ENCODE assay signal across 16 mouse cellular contexts in genomic region chr4:133285950-133286349, GRCm38 (mm10). TPM values are rescaled to one million over a fixed set of nuclear protein-coding genes. Genes with fewer than 3 reads are reported as not detected.
DNase-seq lines count a peak whose midpoint lies in the region; ATAC-seq and TF ChIP-seq lines count a peak whose summit lies in the region.
"Had no signal": no experiment of that assay in that cellular context is flagged by ENCODE, and none has a peak within 500 bp of the region (broad histone marks: within the 10 kb centered on the region; RNA-seq: fewer than 3 reads in every experiment).

No protein-coding gene starts in this region.

- no peaks in the 10 kb centered on the region for H3K27me3 ChIP-seq in intestine, embryonic 15.5 days (replicated peaks)
- no peaks in the 10 kb centered on the region for H3K27me3 ChIP-seq in intestine, postnatal 0 days (replicated peaks; ENCODE audit: control insufficient read depth, insufficient read depth, low read length)
- no peaks in the 10 kb centered on the region for H3K27me3 ChIP-seq in liver, adult 2 months (ENCODE audit: control insufficient read depth, insufficient read depth, low read length)
- no peaks in the 10 kb centered on the region for H3K27me3 ChIP-seq in hindbrain, embryonic 13.5 days
- H3K27me3 ChIP-seq: hindbrain, embryonic 15.5 days; neural tube, embryonic 12.5 days had no signal

- peaks cover 8% of the 10 kb centered on the region; the same call in 1 of the 2 replicates for H3K4me1 ChIP-seq in intestine, embryonic 15.5 days (replicated peaks)
- H3K4me1 ChIP-seq in intestine, postnatal 0 days (replicated peaks; ENCODE audit: control insufficient read depth, insufficient read depth, low read length), result no peaks in the 10 kb centered on the region
- H3K4me1 ChIP-seq in liver, adult 2 months (ENCODE audit: control insufficient read depth, insufficient read depth, low read length), result peaks cover 5% of the 10 kb centered on the region; the same call in 1 of the 2 replicates
- H3K4me1 ChIP-seq in hindbrain, embryonic 13.5 days (replicated peaks), result peaks cover 18% of the 10 kb centered on the region

- 0 out of 2 replicates have a peak, but pooled peaks have one; percentile 43 for ATAC-seq in intestine, embryonic 15.5 days
- no peak for ATAC-seq in intestine, postnatal 0 days
- peak; percentile 82 for ATAC-seq in megakaryocyte-erythroid progenitor cell, adult 5-6 weeks (replicated peaks; ENCODE audit: low FRiP score, low TSS enrichment, poor library complexity, severe bottlenecking)
- ATAC-seq in hindbrain, embryonic 13.5 days (ENCODE audit: low FRiP score), result no peak

- no peak overlapping the region for H3K4me2 ChIP-seq in intestine, embryonic 15.5 days (replicated peaks)
- H3K4me2 ChIP-seq in intestine, postnatal 0 days (replicated peaks; ENCODE audit: low read depth), result no peak overlapping the region
- no peak overlapping the region for H3K4me2 ChIP-seq in hindbrain, embryonic 13.5 days
- H3K4me2 ChIP-seq: hindbrain, embryonic 15.5 days; neural tube, embryonic 12.5 days had no signal

- no peak for TF ChIP-seq CTCF in intestine, postnatal 0 days (IDR thresholded peaks at IDR 0.05; ENCODE audit: low read depth)
- no peak for TF ChIP-seq CTCF in liver, adult 2 months (IDR thresholded peaks at IDR 0.05; ENCODE audit: low read depth, low read length)

- no peak overlapping the region for H3K27ac ChIP-seq in intestine, embryonic 15.5 days
- H3K27ac ChIP-seq in intestine, postnatal 0 days (ENCODE audit: low read depth, low read length), result no peak overlapping the region
- peak overlapping the region; percentile 88 for H3K27ac ChIP-seq in liver, adult 2 months (replicated peaks; ENCODE audit: insufficient read depth, low read depth, low read length)
- H3K27ac ChIP-seq in hindbrain, embryonic 13.5 days, result no peak overlapping the region
- H3K27ac ChIP-seq: forebrain, embryonic 10.5 days; hindbrain, embryonic 15.5 days; neural tube, embryonic 12.5 days had no signal

- WGBS in intestine, embryonic 15.5 days, result 60% methylated on average over 5 of the region's 5 CpGs
- WGBS in intestine, postnatal 0 days, result 52% methylated on average over 5 of the region's 5 CpGs
- 56% methylated on average over 5 of the region's 5 CpGs for WGBS in liver, adult 2 months
- WGBS in hindbrain, embryonic 13.5 days, result 85% methylated on average over 5 of the region's 5 CpGs

- no peaks in the 10 kb centered on the region for H3K9me3 ChIP-seq in intestine, embryonic 15.5 days
- no peaks in the 10 kb centered on the region for H3K9me3 ChIP-seq in intestine, postnatal 0 days (ENCODE audit: control insufficient read depth)
- no peaks in the 10 kb centered on the region for H3K9me3 ChIP-seq in hindbrain, embryonic 13.5 days
- H3K9me3 ChIP-seq: forebrain, embryonic 10.5 days; hindbrain, embryonic 15.5 days; neural tube, embryonic 12.5 days had no signal

- TF ChIP-seq POLR2A in liver, adult 2 months (IDR thresholded peaks at IDR 0.05; ENCODE audit: extremely low read depth, insufficient read depth, low read length), result no peak

- DNase-seq in c-Kit-positive CD71-positive TER-119-negative erythroid progenitor cells, embryonic 14.5 days (ENCODE audit: low read depth), result peak; percentile 96
- no peak for DNase-seq in liver, adult 2 months (ENCODE audit: extremely low read depth, low read depth, low spot score)
- no peak for DNase-seq in right cerebral cortex, adult 2 months (ENCODE audit: low spot score in 2 of 2)
- DNase-seq in left cerebral cortex, adult 11 months (ENCODE audit: low spot score), result no peak
- DNase-seq: cerebellum, postnatal 10 days; heart, adult 18-20 months; kidney, adult 9 months; lung, adult 2 months; thymus, adult 18-20 months had no signal

- H3K36me3 ChIP-seq in intestine, embryonic 15.5 days, result no peaks in the 10 kb centered on the region
- no peaks in the 10 kb centered on the region for H3K36me3 ChIP-seq in intestine, postnatal 0 days (ENCODE audit: control insufficient read depth, insufficient read depth)
- H3K36me3 ChIP-seq in liver, adult 2 months (ENCODE audit: control insufficient read depth, insufficient read depth, low read length), result no peaks in the 10 kb centered on the region
- H3K36me3 ChIP-seq in hindbrain, embryonic 13.5 days, result no peaks in the 10 kb centered on the region
- H3K36me3 ChIP-seq: forebrain, embryonic 10.5 days; hindbrain, embryonic 15.5 days; neural tube, embryonic 12.5 days had no signal

- H3K9ac ChIP-seq in intestine, embryonic 15.5 days, result no peak overlapping the region
- no peak overlapping the region for H3K9ac ChIP-seq in intestine, postnatal 0 days (ENCODE audit: low read depth, low read length)
- H3K9ac ChIP-seq in liver, adult 2 months (ENCODE audit: low read depth, low read length), result no peak overlapping the region
- no peak overlapping the region for H3K9ac ChIP-seq in hindbrain, embryonic 13.5 days
- H3K9ac ChIP-seq: hindbrain, embryonic 15.5 days; neural tube, embryonic 12.5 days had no signal

- H3K79me2 ChIP-seq in liver, adult 2 months (ENCODE audit: control insufficient read depth, insufficient read depth, low read length), result no peaks in the 10 kb centered on the region

- no peak overlapping the region for H3K4me3 ChIP-seq in intestine, embryonic 15.5 days (replicated peaks)
- H3K4me3 ChIP-seq in intestine, postnatal 0 days (ENCODE audit: low read depth, low read length), result no peak overlapping the region
- no peak overlapping the region for H3K4me3 ChIP-seq in liver, adult 2 months (ENCODE audit: insufficient read depth, low read depth, low read length)
- H3K4me3 ChIP-seq in hindbrain, embryonic 13.5 days, result no peak overlapping the region
- H3K4me3 ChIP-seq: forebrain, embryonic 10.5 days; hindbrain, embryonic 15.5 days; neural tube, embryonic 12.5 days had no signal

RNA-seq across cellular contexts. Expression of gene Tmem222, which starts 8.4 kb away (rescaled TPM):
- 68.7 and 72.2 TPM in 2 replicates for polyA plus RNA-seq in intestine, embryonic 15.5 days (2015; fragmentation: Nextera tagmentation; extraction: Ambion mirVana)
- polyA plus RNA-seq in intestine, postnatal 0 days (2015; fragmentation: Nextera tagmentation; extraction: Ambion mirVana), result 52.1 and 52.8 TPM in 2 replicates
- 22.7 and 29.7 TPM in 2 replicates for total RNA-seq in liver, adult 2 months (2014; rRNA removed)
- 45.4 and 57.0 TPM in 2 replicates for polyA plus RNA-seq in liver, adult 2 months (2012; rRNA removed)
- 38.1 and 66.4 TPM in 2 replicates for total RNA-seq in megakaryocyte-erythroid progenitor cell, adult 5-6 weeks (2014; fragmentation: Nextera tagmentation)
- total RNA-seq in megakaryocyte-erythroid progenitor cell, adult 5-6 weeks (2017), result 18.2 and 19.2 TPM in 2 replicates
- 101 and 102 TPM in 2 replicates for polyA plus RNA-seq in hindbrain, embryonic 13.5 days (2015; fragmentation: Nextera tagmentation; extraction: Ambion mirVana)

RNA-seq across cellular contexts. Expression of gene Sytl1, which starts 23.0 kb away (rescaled TPM):
- 2.7 and 3.0 TPM in 2 replicates for polyA plus RNA-seq in intestine, embryonic 15.5 days (2015; fragmentation: Nextera tagmentation; extraction: Ambion mirVana)
- 1.6 and 1.8 TPM in 2 replicates for polyA plus RNA-seq in intestine, postnatal 0 days (2015; fragmentation: Nextera tagmentation; extraction: Ambion mirVana)
- 4.2 and 5.1 TPM in 2 replicates for total RNA-seq in liver, adult 2 months (2014; rRNA removed)
- 2.9 and 5.3 TPM in 2 replicates for polyA plus RNA-seq in liver, adult 2 months (2012; rRNA removed)
- 0.44 and 1.6 TPM in 2 replicates for total RNA-seq in megakaryocyte-erythroid progenitor cell, adult 5-6 weeks (2014; fragmentation: Nextera tagmentation)
- 1.9 TPM in 1 of 2 replicates, not detected in the other for total RNA-seq in megakaryocyte-erythroid progenitor cell, adult 5-6 weeks (2017)
- 0.41 and 0.69 TPM in 2 replicates for polyA plus RNA-seq in hindbrain, embryonic 13.5 days (2015; fragmentation: Nextera tagmentation; extraction: Ambion mirVana)

RNA-seq across cellular contexts. Expression of gene Map3k6, which starts 45.3 kb away (rescaled TPM):
- polyA plus RNA-seq in intestine, embryonic 15.5 days (2015; fragmentation: Nextera tagmentation; extraction: Ambion mirVana), result 3.0 and 3.2 TPM in 2 replicates
- polyA plus RNA-seq in intestine, postnatal 0 days (2015; fragmentation: Nextera tagmentation; extraction: Ambion mirVana), result 1.8 TPM in 2 replicates
- total RNA-seq in liver, adult 2 months (2014; rRNA removed), result 0.94 and 1.3 TPM in 2 replicates
- polyA plus RNA-seq in liver, adult 2 months (2012; rRNA removed), result 0.76 and 0.80 TPM in 2 replicates
- total RNA-seq in megakaryocyte-erythroid progenitor cell, adult 5-6 weeks (2014; fragmentation: Nextera tagmentation), result 10.6 and 15.9 TPM in 2 replicates
- total RNA-seq in megakaryocyte-erythroid progenitor cell, adult 5-6 weeks (2017), result 6.9 and 7.0 TPM in 2 replicates
- polyA plus RNA-seq in hindbrain, embryonic 13.5 days (2015; fragmentation: Nextera tagmentation; extraction: Ambion mirVana), result 1.9 and 2.0 TPM in 2 replicates

Comparison
In these comparisons a context has a peak if more than half of its experiments do, and no peak if none do; other contexts are left out.
1. ATAC-seq: peak in intestine, embryonic 15.5 days (single experiment) and megakaryocyte-erythroid progenitor cell, adult 5-6 weeks (single experiment); none in intestine, postnatal 0 days (single experiment) and hindbrain, embryonic 13.5 days (single experiment).